Mouse (Mus musculus) E14TG2a.4 (cell line): ENCODE measurements around the gene Slbp.

Experiments
- H3K27me3 ChIP-seq: 2 replicates; pipeline ENCODE4 v1.6.1; 2014; ENCODE audit warnings: low read length, control low read depth; ENCODE audit not compliant: insufficient read depth
- H3K36me3 ChIP-seq: 2 replicates; pipeline ENCODE4 v1.6.1; 2014; ENCODE audit warnings: low read length, control low read depth; ENCODE audit not compliant: insufficient read depth
- H3K4me1 ChIP-seq: replicated peaks from 2 replicates; pipeline ENCODE4 v1.6.1; 2014; ENCODE audit warnings: low read depth, low read length, control low read depth
- H3K4me3 ChIP-seq: replicated peaks from 2 replicates; pipeline ENCODE4 v1.5.1; 2014; ENCODE audit warnings: mild to moderate bottlenecking, low read length
- H3K9me3 ChIP-seq: 2 replicates; pipeline ENCODE4 v1.6.1; 2014; ENCODE audit warnings: low read length, control low read depth
- CTCF ChIP-seq: conservative IDR thresholded peaks from 2 replicates; pipeline ENCODE4 v1.5.1; 2014; ENCODE audit warnings: low read length
- NANOG ChIP-seq: IDR thresholded peaks from 2 replicates; pipeline ENCODE4 v1.6.1; 2014; ENCODE audit warnings: borderline replicate concordance, low read length, mixed read lengths
- POU5F1 ChIP-seq: IDR thresholded peaks from 2 replicates; pipeline ENCODE4 v1.6.1; 2014; ENCODE audit warnings: low read length, borderline replicate concordance

Slbp gene

GRCm38 (mm10) chr5:33651921-33652782, at the start of gene Slbp:
Gene Slbp (minus strand): TSS chr5:33652574.
- Histone ChIP-seq H3K9me3 (no peaks in the 10 kb centered on the region), H3K27me3 (no peaks in the 10 kb centered on the region), H3K4me1 (peaks cover 56% of the 10 kb centered on the region), H3K36me3 (peaks cover 68% of the 10 kb centered on the region), H3K4me3 (peak within 1 kb of the TSS; percentile 98)
- TF ChIP-seq CTCF (no peak), NANOG (no peak), POU5F1 (no peak)

GRCm38 (mm10) chr5:33701832-33702231, 49.5 kb upstream of the Slbp start:
- Histone ChIP-seq H3K4me3 (peak overlapping the region; percentile 50), H3K4me1 (peaks cover 41% of the 10 kb centered on the region), H3K9me3 (no peaks in the 10 kb centered on the region), H3K36me3 (no peaks in the 10 kb centered on the region), H3K27me3 (peaks cover 96% of the 10 kb centered on the region)
- TF ChIP-seq CTCF = no peak
- TF ChIP-seq NANOG = no peak
- TF ChIP-seq POU5F1 = no peak

GRCm38 (mm10) chr5:33700010-33700409, 47.6 kb upstream of the Slbp start:
- H3K36me3 ChIP-seq = no peaks in the 10 kb centered on the region
- H3K9me3 ChIP-seq = no peaks in the 10 kb centered on the region
- H3K4me1 ChIP-seq = peaks cover 39% of the 10 kb centered on the region
- no peak overlapping the region for H3K4me3 ChIP-seq
- H3K27me3 ChIP-seq = peaks cover 96% of the 10 kb centered on the region
- TF ChIP-seq CTCF = no peak
- no peak for TF ChIP-seq NANOG
- no peak for TF ChIP-seq POU5F1

DNA sequence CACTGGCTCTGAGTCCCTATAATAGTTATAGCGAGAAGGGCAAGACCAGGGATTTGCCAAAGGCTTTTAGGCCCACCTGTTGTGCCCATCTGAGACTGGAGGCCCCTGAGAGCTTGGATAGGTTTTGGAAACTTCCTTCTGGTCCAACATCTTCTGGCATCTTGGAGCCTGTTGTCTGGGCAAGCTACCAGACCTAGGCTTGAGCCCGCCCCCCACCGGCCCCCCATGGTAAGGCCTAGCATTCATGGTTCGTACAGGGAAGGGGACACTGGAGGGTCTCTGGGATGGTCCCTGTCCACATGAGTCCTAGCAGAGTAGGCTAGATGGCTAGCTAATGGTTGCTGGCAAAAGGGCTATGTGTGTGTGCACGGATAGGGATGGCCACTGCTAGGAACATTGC, 46.3 kb upstream of the Slbp start:
- Histone ChIP-seq H3K4me1 (peaks cover 39% of the 10 kb centered on the region), H3K36me3 (no peaks in the 10 kb centered on the region), H3K27me3 (peaks cover 95% of the 10 kb centered on the region), H3K9me3 (no peaks in the 10 kb centered on the region), H3K4me3 (no peak overlapping the region)
- TF ChIP-seq CTCF (no peak), NANOG (no peak), POU5F1 (no peak)

GRCm38 (mm10) chr5:33697947-33698512, 45.7 kb upstream of the Slbp start:
- Histone ChIP-seq H3K4me1 (peaks cover 42% of the 10 kb centered on the region), H3K27me3 (peaks cover 99% of the 10 kb centered on the region), H3K36me3 (no peaks in the 10 kb centered on the region), H3K4me3 (no peak overlapping the region), H3K9me3 (no peaks in the 10 kb centered on the region)
- TF ChIP-seq CTCF (no peak), NANOG (no peak), POU5F1 (no peak)

GRCm38 (mm10) chr5:33697534-33697933, 45.2 kb upstream of the Slbp start:
- H3K27me3 ChIP-seq = peaks cover 99% of the 10 kb centered on the region
- H3K4me1 ChIP-seq = peaks cover 47% of the 10 kb centered on the region
- TF ChIP-seq CTCF (no peak), NANOG (no peak), POU5F1 (no peak)
- H3K36me3 ChIP-seq = no peaks in the 10 kb centered on the region
- no peak overlapping the region for H3K4me3 ChIP-seq
- H3K9me3 ChIP-seq = no peaks in the 10 kb centered on the region

GRCm38 (mm10) chr5:33696430-33696829, 44.1 kb upstream of the Slbp start:
- H3K36me3 ChIP-seq = no peaks in the 10 kb centered on the region
- H3K4me1 ChIP-seq = peaks cover 53% of the 10 kb centered on the region
- no peaks in the 10 kb centered on the region for H3K9me3 ChIP-seq
- TF ChIP-seq CTCF (no peak), NANOG (no peak), POU5F1 (no peak)
- no peak overlapping the region for H3K4me3 ChIP-seq
- H3K27me3 ChIP-seq = peaks cover 98% of the 10 kb centered on the region

DNA sequence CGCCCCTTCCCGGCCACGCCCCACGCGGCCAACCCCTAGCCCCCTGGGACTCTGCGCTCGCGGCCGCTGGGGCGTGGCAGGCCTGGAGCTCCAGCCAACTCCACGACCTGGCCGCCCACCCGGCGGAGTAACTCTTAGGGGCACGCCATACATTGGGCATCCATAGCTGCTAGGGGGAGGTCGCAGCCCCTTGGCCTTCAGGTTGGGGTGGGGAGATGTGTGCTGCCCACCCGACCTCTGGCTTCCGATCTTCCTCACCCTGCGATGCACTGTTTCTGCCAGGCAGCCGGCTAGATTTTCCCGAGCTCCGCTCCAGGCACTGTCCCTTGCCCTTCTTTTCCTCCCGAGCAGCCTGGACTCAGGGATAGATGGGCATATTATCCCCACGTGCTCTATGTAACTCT, 43.3 kb upstream of the Slbp start:
- Histone ChIP-seq H3K27me3 (peaks cover 98% of the 10 kb centered on the region), H3K4me1 (peaks cover 52% of the 10 kb centered on the region), H3K9me3 (no peaks in the 10 kb centered on the region), H3K4me3 (peak overlapping the region; percentile 80), H3K36me3 (no peaks in the 10 kb centered on the region)
- TF ChIP-seq CTCF (no peak), POU5F1 (no peak), NANOG (no peak)
